Mouse (Mus musculus) embryonic facial prominence, embryonic 14.5 days (tissue): ENCODE results near the gene Nrbp1. TPM values are rescaled to one million over a fixed set of nuclear protein-coding genes. Genes with fewer than 3 reads are reported as not detected.

Experiments
- ATAC-seq: fragments of 200-750 bp; cut with Nextera tagmentation; 2 replicates; pipeline ENCODE4 v1.8.0; 2017; ENCODE audit warnings: low read depth, moderate number of reproducible peaks, moderate TSS enrichment
- DNase-seq: peaks from one replicate; pipeline ENCODE4 v3.0.0-alpha.2; 2015; ENCODE audit warnings: low spot score
- H3K27ac ChIP-seq: fragments of 300-500 bp; sonication (generic); replicated peaks from 2 replicates; pipeline ENCODE4 v1.5.1; 2014; ENCODE audit warnings: low read depth, mild to moderate bottlenecking, low read length, moderate library complexity
- H3K27me3 ChIP-seq: fragments of 300-500 bp; sonication (generic); replicated peaks from 2 replicates; pipeline ENCODE4 v1.6.1; 2014; ENCODE audit warnings: low read length; ENCODE audit not compliant: control insufficient read depth, insufficient read depth
- H3K36me3 ChIP-seq: fragments of 300-500 bp; sonication (generic); 2 replicates; pipeline ENCODE4 v1.6.1; 2014; ENCODE audit warnings: low read length, mixed read lengths; ENCODE audit not compliant: control insufficient read depth, insufficient read depth
- H3K4me1 ChIP-seq: fragments of 300-500 bp; sonication (generic); 2 replicates; pipeline ENCODE4 v1.6.1; 2014; ENCODE audit warnings: antibody characterized with exemption, low read length; ENCODE audit not compliant: control insufficient read depth, insufficient read depth
- H3K4me2 ChIP-seq: fragments of 300-500 bp; sonication (generic); 2 replicates; pipeline ENCODE4 v1.6.1; 2014; ENCODE audit warnings: low read depth, mild to moderate bottlenecking, low read length, moderate library complexity, mixed read lengths
- H3K4me3 ChIP-seq: fragments of 300-500 bp; sonication (generic); 2 replicates; pipeline ENCODE4 v1.5.1; 2014; ENCODE audit warnings: low read depth, mild to moderate bottlenecking, low read length
- H3K9ac ChIP-seq: fragments of 300-500 bp; sonication (generic); 2 replicates; pipeline ENCODE4 v1.6.1; 2014; ENCODE audit warnings: low read depth, mild to moderate bottlenecking, low read length, moderate library complexity, mixed read lengths
- H3K9me3 ChIP-seq: fragments of 300-500 bp; sonication (generic); 2 replicates; pipeline ENCODE4 v1.6.1; 2016; ENCODE audit warnings: low read length; ENCODE audit not compliant: control insufficient read depth
- WGBS: fragments of 180-500 bp; shearing (Covaris S2); extraction: QIAGEN DNeasy Blood & Tissue Kit; methylation state at CpG from one replicate; pipeline ENCODE4 v1.1.7; 2014; 5-methylcytosine and 5-hydroxymethylcytosine counted together
- polyA plus RNA-seq: library from polyadenylated mRNA; unstranded; fragments of >200 nt; fragmentation: Nextera tagmentation; extraction: Ambion mirVana; gene quantifications from 2 replicates; pipeline ENCODE4 v1.2.1, GENCODE M21; 2014

Gene Nrbp1
- polyA plus RNA-seq, 1 experiment from 2014 or later = 157 TPM

DNA sequence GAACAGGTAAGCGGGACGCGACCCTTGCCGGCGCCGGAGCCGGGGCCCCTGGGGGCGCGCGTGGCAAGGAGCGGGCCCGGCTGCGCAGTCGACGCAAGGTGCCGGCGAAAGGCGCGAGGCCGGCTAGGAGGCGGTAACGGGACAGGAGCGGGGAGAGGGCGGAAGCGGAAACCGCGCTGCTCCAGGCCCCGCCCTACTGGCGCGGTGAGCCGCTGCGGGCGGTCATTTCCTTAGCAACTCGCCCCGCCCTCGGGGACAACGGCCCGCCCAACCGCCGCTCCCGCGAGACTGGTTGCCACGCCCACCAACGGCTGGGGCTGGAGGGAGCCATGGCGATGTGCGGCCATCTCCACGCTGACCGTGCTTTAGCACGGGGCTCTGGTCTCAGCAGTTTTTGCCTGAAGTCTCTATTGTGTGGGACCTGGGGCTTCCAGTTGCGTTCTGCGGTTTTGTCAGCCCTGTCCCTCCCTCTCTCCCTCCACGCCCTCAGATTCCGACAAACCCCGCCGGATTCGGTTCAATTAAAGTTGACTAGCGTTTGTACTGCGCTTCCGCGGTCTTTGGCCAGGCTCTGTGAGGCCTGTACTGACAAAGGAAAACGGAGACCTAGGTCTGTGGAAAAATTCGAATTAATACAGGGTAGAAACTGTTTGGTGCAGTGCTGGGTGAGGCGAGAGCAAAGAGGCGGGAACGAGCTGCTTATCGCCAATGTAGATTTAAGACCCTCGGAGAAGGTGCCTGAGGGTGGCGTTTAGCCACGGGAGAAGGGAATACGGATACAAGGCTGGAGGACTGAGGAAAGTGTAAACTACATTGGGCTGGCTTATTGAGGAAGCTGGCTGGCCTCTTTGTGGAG, 20.0 kb upstream of the Nrbp1 start, which contains the start of gene Ppm1g:
Gene Ppm1g, minus strand, starts transcription at position 240 of the 856 bp plus-strand sequence.
- Histone ChIP-seq H3K36me3 (no peaks in the 10 kb centered on the region), H3K27ac (peak within 1 kb of the TSS; percentile 92), H3K9ac (peak within 1 kb of the TSS; percentile 87), H3K4me2 (peak within 1 kb of the TSS; percentile 77), H3K27me3 (no peaks in the 10 kb centered on the region), H3K4me3 (peak within 1 kb of the TSS; percentile 100), H3K4me1 (no peaks in the 10 kb centered on the region), H3K9me3 (no peaks in the 10 kb centered on the region)
- 1% methylated on average over 28 of the region's 70 CpGs for WGBS
- DNase-seq (peak; percentile 97), ATAC-seq (peak; percentile 96)

DNA sequence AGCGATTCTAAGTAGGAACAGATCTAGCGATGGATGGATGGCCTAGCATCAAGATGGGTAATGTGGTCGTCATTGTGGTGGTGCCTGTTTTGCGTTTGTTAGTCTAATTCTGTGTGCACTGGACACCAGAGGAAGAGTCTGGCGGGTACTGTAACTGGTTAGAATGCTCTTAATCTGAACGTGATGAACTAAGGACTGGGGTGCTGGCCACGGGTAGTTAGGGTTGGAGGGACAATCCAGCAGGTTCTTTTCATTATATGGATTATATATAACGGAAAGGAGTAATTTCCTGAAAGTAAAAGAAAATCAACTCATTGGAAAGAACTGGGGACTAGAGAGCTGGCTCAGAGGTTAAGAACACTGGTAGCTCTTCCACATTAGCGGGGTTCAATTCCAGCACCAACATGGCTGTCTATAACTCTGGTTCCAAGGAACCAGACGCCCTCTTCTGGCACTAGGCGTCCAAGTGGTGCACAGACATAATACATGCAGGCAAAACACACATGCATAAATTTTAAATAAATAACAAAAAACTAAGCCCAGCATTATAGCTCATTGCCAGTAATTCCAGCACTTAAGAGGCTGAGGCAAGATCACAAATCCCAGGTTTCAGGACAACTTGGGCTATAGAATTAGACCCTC, 19.2 kb upstream of the Nrbp1 start:
- peak overlapping the region; percentile 77 for H3K4me2 ChIP-seq
- H3K4me3 ChIP-seq = peak overlapping the region; percentile 100
- no peaks in the 10 kb centered on the region for H3K36me3 ChIP-seq
- H3K9ac ChIP-seq = peak overlapping the region; percentile 87
- H3K4me1 ChIP-seq = no peaks in the 10 kb centered on the region
- peak overlapping the region; percentile 92 for H3K27ac ChIP-seq
- H3K27me3 ChIP-seq = no peaks in the 10 kb centered on the region
- ATAC-seq (no peak), DNase-seq (peak; percentile 83)
- H3K9me3 ChIP-seq = no peaks in the 10 kb centered on the region
- 11% methylated on average over 11 of the region's 11 CpGs for WGBS

GRCm38 (mm10) chr5:31222696-31223095, 18.0 kb upstream of the Nrbp1 start:
- Histone ChIP-seq H3K4me2 (no peak overlapping the region), H3K27ac (no peak overlapping the region), H3K4me1 (no peaks in the 10 kb centered on the region), H3K9ac (no peak overlapping the region), H3K36me3 (no peaks in the 10 kb centered on the region), H3K27me3 (no peaks in the 10 kb centered on the region), H3K9me3 (no peaks in the 10 kb centered on the region), H3K4me3 (no peak overlapping the region)
- no peak for DNase-seq
- 87% methylated on average over 9 of the region's 9 CpGs for WGBS
- ATAC-seq = no peak

- Histone ChIP-seq H3K9me3 (no peaks in the 10 kb centered on the region), H3K9ac (no peak overlapping the region), H3K27me3 (no peaks in the 10 kb centered on the region), H3K27ac (no peak overlapping the region), H3K36me3 (no peaks in the 10 kb centered on the region), H3K4me3 (no peak overlapping the region), H3K4me1 (no peaks in the 10 kb centered on the region), H3K4me2 (no peak overlapping the region)
- 94% methylated on average over 1 of the region's 1 CpGs for WGBS
- no peak for DNase-seq
- no peak for ATAC-seq
Observed at GRCm38 (mm10) chr5:31226641-31227040, 14.0 kb upstream of the Nrbp1 start.

DNA sequence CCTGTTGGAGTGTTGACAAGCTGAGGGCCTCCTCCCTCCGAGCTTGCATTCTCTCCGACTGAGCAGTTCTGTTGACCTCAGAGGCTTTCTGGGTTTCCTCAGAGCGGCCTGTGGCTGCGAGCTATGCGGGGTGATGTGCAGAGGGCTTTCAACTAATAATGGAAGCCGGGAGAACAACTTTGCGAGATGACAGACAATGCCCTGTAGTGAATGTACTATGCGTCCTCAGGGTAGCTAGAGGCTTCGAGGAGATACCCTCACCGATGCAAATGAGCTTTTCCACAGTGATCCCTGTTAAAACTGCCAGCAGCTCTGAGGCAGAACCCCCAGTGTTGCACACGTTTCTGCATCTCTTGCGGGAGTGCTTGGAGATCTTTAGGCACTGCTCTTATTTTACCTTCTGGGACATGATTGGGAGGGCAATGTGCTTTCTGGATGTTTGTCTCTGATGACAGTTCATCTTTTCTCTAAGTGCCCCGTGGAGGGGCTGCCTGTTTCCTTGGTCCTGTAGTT, 914 bp downstream of the Nrbp1 start:
- H3K4me3 ChIP-seq = peak overlapping the region; percentile 88
- peaks cover 3% of the 10 kb centered on the region; the same call in 1 of the 2 replicates for H3K4me1 ChIP-seq
- H3K27me3 ChIP-seq = no peaks in the 10 kb centered on the region
- 0 out of 2 replicates have a peak, but pooled peaks cover 2% of the 10 kb centered on the region for H3K9me3 ChIP-seq
- ATAC-seq (no peak), DNase-seq (no peak)
- H3K9ac ChIP-seq = peak overlapping the region; percentile 98
- WGBS = under 1% methylated on average over 13 of the region's 13 CpGs
- peak overlapping the region; percentile 65 for H3K4me2 ChIP-seq
- peaks cover 30% of the 10 kb centered on the region for H3K36me3 ChIP-seq
- peak overlapping the region; percentile 98 for H3K27ac ChIP-seq

DNA sequence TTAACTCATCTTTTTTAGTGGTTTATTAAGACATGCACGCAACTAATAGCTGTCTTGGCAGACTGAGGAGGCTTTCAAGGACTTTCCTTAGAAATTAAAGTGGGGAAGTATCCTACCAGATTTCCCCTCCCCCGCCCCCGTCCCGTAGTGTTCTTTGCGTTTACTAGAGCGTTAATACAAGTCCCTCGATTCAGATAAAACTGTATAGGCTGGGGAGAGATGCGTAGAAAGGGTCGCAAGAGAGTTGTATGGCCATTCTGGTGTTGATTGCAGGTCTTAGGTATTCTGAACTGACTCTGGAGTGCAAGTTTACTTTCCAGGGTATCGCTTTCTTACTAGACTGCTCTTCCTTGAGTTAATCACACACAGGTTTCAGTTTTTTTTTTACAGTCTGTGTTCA, 1.5 kb downstream of the Nrbp1 start:
- Histone ChIP-seq H3K9ac (peak overlapping the region; percentile 98), H3K27ac (no peak overlapping the region), H3K27me3 (no peaks in the 10 kb centered on the region), H3K9me3 (no peaks in the 10 kb centered on the region), H3K4me1 (peaks cover 3% of the 10 kb centered on the region; the same call in 1 of the 2 replicates), H3K36me3 (peaks cover 36% of the 10 kb centered on the region), H3K4me3 (peak overlapping the region; percentile 88), H3K4me2 (peak overlapping the region; percentile 65)
- DNase-seq (no peak), ATAC-seq (no peak)
- WGBS = 20% methylated on average over 10 of the region's 10 CpGs

DNA sequence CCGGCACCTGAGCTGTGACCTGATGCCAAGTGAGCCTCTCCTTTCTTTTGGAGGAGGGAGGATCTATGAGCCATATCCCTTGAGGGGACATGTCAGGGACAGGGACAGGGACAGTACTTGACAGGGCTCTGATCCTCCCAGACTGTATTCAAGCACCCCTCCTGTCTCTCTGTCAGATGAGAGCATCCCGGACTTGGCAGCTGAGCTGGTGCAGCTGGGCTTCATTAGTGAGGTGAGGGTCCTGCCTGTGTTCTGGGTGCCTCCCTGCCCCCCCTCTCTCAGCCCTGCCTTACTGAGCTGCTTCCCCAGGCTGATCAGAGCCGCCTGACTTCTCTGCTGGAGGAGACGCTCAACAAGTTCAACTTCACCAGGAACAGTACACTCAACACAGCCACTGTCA, 10.1 kb downstream of the Nrbp1 start:
- Histone ChIP-seq H3K9me3 (no peaks in the 10 kb centered on the region), H3K9ac (no peak overlapping the region), H3K4me2 (peak overlapping the region; percentile 48; the same call in 1 of the 2 replicates), H3K27ac (peak overlapping the region; percentile 50; the same call in 1 of the 2 replicates), H3K4me3 (no peak overlapping the region), H3K27me3 (no peaks in the 10 kb centered on the region), H3K4me1 (peaks cover 23% of the 10 kb centered on the region), H3K36me3 (peaks cover 96% of the 10 kb centered on the region)
- DNase-seq (peak; percentile 71), ATAC-seq (peak; percentile 16)
- 42% methylated on average over 4 of the region's 4 CpGs for WGBS

DNA sequence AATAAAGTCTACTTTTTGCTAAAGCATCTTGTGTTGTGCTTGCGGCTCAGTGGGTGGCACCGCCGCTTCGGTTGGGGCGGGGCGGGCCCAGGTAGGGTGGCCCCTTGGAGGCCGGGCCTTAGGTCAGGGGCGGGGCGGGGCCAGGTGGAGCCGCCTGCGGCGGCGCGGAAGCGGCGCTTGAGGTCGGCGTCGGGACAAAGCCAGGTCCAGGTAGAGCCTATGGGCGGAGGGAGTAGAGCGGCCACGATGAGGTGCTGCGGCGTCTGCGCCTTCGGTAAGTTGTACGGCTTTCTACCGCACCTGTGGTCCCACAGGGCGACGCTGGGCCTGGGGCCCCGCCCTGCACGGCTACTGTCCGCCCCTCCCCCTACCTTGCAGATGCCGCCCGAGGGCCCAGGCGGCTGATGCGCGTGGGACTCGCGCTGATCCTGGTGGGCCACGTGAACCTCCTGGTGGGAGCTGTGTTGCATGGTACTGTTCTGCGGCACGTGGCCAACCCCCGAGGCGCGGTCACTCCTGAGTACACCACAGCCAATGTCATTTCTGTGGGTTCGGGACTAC, 11.0 kb downstream of the Nrbp1 start, which contains the start of gene Krtcap3:
Gene Krtcap3, plus strand, starts transcription at position 151 of the 561 bp plus-strand sequence.
- 17% methylated on average over 18 of the region's 47 CpGs for WGBS
- Histone ChIP-seq H3K27me3 (no peaks in the 10 kb centered on the region), H3K4me1 (peaks cover 23% of the 10 kb centered on the region), H3K36me3 (peaks cover 88% of the 10 kb centered on the region), H3K4me2 (peak within 1 kb of the TSS; percentile 48), H3K4me3 (peak within 1 kb of the TSS; percentile 33), H3K27ac (peak within 1 kb of the TSS; percentile 64), H3K9me3 (no peaks in the 10 kb centered on the region), H3K9ac (peak within 1 kb of the TSS; percentile 56)
- DNase-seq = peak; percentile 64
- ATAC-seq = peak; percentile 75
